Mouse (Mus musculus) liver, embryonic 12.5 days (tissue): ENCODE data around the gene Lrrc4. TPM values are rescaled to one million over a fixed set of nuclear protein-coding genes. Genes with fewer than 3 reads are reported as not detected.

Source experiments
- ATAC-seq: fragments of 200-750 bp; cut with Nextera tagmentation; 2 replicates; pipeline ENCODE4 v1.8.0; 2017; ENCODE audit warnings: moderate number of reproducible peaks, mild to moderate bottlenecking, moderate library complexity
- H3K27ac ChIP-seq: fragments of 300-500 bp; sonication (generic); 2 replicates; pipeline ENCODE4 v1.5.1; 2016; ENCODE audit warnings: mild to moderate bottlenecking
- H3K27me3 ChIP-seq: fragments of 300-500 bp; sonication (generic); replicated peaks from 2 replicates; pipeline ENCODE4 v1.6.1; 2016; ENCODE audit warnings: mild to moderate bottlenecking, moderate library complexity
- H3K36me3 ChIP-seq: fragments of 300-500 bp; sonication (generic); 2 replicates; pipeline ENCODE4 v1.6.1; 2016; ENCODE audit warnings: mild to moderate bottlenecking, moderate library complexity
- H3K4me1 ChIP-seq: fragments of 300-500 bp; sonication (generic); 2 replicates; pipeline ENCODE4 v1.6.1; 2016
- H3K4me2 ChIP-seq: fragments of 300-500 bp; sonication (generic); 2 replicates; pipeline ENCODE4 v1.6.1; 2016; ENCODE audit warnings: mild to moderate bottlenecking, moderate library complexity
- H3K4me3 ChIP-seq: fragments of 300-500 bp; sonication (generic); 2 replicates; pipeline ENCODE4 v1.5.1; 2016; ENCODE audit warnings: mild to moderate bottlenecking, moderate library complexity
- H3K9ac ChIP-seq: fragments of 300-500 bp; sonication (generic); 2 replicates; pipeline ENCODE4 v1.6.1; 2016; ENCODE audit warnings: mild to moderate bottlenecking, moderate library complexity
- H3K9me3 ChIP-seq: fragments of 300-500 bp; sonication (generic); replicated peaks from 2 replicates; pipeline ENCODE4 v1.6.1; 2016; ENCODE audit warnings: mild to moderate bottlenecking, moderate library complexity
- WGBS: fragments of 180-500 bp; shearing (Covaris S2); methylation state at CpG from one replicate; pipeline ENCODE4 v1.1.7; 2016; ENCODE audit not compliant: insufficient replicate concordance; 5-methylcytosine and 5-hydroxymethylcytosine counted together
- polyA plus RNA-seq: library from polyadenylated mRNA; unstranded; fragments of >200 nt; fragmentation: Nextera tagmentation; extraction: Ambion mirVana; gene quantifications from 2 replicates; pipeline ENCODE4 v1.2.1, GENCODE M21; 2016

The Lrrc4 gene
- polyA plus RNA-seq, 1 experiment from 2014 or later, result 0.30 TPM

DNA sequence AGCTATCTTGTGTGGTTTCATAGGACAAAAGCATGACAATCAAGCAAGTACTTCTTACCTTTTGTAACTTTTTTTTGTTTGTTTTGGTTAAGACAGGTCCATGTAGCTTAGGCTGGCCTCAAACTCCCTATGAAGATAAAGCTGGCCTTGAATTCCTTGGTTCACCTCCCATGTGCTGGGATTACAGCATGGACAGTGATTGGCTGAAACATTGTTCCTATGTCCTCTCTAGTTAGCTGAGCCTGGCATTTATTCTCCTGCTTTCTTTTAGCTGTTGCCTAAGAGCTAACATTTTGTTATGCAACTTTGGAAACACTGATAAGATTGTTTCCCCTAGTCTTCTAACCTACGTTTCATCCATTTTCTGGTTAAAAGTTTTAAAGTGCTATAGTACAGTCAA, 93.9 kb downstream of the Lrrc4 start:
- no peak overlapping the region for H3K27ac ChIP-seq
- H3K4me1 ChIP-seq, result peaks cover 17% of the 10 kb centered on the region; the same call in 1 of the 2 replicates
- 0 out of 2 replicates have a peak, but pooled peaks have one; percentile 35 for ATAC-seq
- H3K9ac ChIP-seq, result no peak overlapping the region
- 54% methylated on average over 1 of the region's 1 CpGs for WGBS
- no peak overlapping the region for H3K4me3 ChIP-seq
- H3K27me3 ChIP-seq, result no peaks in the 10 kb centered on the region
- no peaks in the 10 kb centered on the region for H3K36me3 ChIP-seq
- H3K4me2 ChIP-seq, result no peak overlapping the region
- H3K9me3 ChIP-seq, result no peaks in the 10 kb centered on the region

DNA sequence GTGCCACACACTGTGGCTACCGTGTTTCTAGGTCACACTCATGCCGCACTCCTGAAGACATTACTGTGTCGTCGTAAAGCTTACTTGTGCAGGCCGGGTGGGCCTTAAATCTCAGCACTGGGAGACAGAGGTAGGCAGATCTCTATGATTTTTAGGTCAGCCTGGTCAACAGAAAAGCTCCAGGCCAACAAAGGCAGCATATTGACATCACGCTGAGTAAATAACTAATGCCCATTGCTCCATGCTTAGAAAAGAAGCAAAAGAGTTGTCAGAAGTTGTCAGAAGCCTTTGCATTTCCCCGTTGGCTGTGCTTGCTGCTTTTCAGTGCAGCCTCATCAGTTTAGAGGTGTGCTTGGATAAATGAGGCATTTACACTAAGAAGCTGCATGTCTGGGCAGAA, 94.9 kb downstream of the Lrrc4 start:
- H3K4me2 ChIP-seq, result no peak overlapping the region
- no peak overlapping the region for H3K27ac ChIP-seq
- no peak overlapping the region for H3K9ac ChIP-seq
- H3K36me3 ChIP-seq, result no peaks in the 10 kb centered on the region
- H3K4me3 ChIP-seq, result no peak overlapping the region
- ATAC-seq, result no peak
- 80% methylated on average over 7 of the region's 7 CpGs for WGBS
- H3K4me1 ChIP-seq, result peaks cover 19% of the 10 kb centered on the region; the same call in 1 of the 2 replicates
- no peaks in the 10 kb centered on the region for H3K27me3 ChIP-seq
- no peaks in the 10 kb centered on the region for H3K9me3 ChIP-seq

DNA sequence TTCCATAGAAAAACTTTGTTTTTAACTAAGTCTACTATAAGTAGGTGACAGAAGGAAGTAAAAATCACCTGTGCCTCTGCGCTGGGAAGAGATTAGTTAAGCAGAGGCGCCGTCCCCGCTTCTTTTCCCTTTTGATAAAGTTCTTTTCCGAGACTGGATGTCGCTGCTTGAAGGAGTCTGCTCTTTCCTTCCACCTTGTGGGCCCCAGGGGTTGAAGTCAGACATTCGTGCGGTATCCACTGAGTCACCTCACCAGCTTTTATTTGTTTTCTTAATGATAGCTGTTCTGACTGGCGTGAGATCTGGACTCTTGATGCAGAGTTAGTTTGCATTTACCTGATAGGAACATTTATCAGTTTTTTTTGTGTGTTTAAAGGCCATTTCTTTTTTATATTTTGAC, 96.4 kb downstream of the Lrrc4 start:
- no peak overlapping the region for H3K4me2 ChIP-seq
- H3K27ac ChIP-seq, result no peak overlapping the region
- H3K9ac ChIP-seq, result no peak overlapping the region
- H3K4me1 ChIP-seq, result peaks cover 22% of the 10 kb centered on the region; the same call in 1 of the 2 replicates
- no peaks in the 10 kb centered on the region for H3K9me3 ChIP-seq
- no peak for ATAC-seq
- H3K27me3 ChIP-seq, result no peaks in the 10 kb centered on the region
- 60% methylated on average over 9 of the region's 9 CpGs for WGBS
- H3K36me3 ChIP-seq, result no peaks in the 10 kb centered on the region
- H3K4me3 ChIP-seq, result no peak overlapping the region

DNA sequence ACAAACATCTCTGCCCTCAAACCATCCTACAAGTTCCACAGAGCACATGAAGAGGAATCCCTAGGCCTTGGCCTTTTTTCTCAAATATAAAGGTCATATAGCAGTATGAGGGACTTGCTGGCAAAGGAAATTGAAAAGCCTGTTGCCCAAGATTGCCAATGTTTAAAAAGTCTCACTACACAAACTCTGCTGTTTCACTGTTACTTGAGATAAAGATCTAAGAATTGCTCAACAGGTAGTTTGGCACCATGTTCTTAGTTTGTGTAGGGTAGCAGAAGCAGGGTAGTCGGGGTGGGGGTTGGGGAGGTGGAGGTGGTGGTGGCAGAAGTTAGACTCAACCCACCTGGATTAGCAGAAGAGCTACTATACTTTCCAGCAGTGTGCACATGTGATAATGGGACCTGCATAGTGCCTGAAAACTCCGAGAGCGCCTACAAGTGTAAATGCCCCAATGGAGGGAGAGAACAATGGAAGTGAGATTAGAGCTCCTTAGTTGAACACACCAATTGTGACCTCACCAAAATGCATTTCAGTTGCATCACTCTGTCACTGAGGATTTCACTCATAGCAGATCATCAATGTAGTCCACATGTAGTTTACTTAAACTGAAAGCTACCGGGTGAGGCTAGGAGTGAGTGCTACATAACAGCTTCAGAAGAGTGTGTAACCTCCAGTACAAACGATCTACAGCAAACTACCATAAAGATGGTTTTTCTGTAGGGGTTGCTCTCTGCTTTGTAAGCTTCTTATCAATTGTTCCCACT, 97.5 kb downstream of the Lrrc4 start:
- H3K36me3 ChIP-seq, result no peaks in the 10 kb centered on the region
- H3K9ac ChIP-seq, result no peak overlapping the region
- peaks cover 22% of the 10 kb centered on the region; the same call in 1 of the 2 replicates for H3K4me1 ChIP-seq
- H3K27me3 ChIP-seq, result no peaks in the 10 kb centered on the region
- no peak overlapping the region for H3K27ac ChIP-seq
- ATAC-seq, result 0 out of 2 replicates have a peak, but pooled peaks have one; percentile 42
- H3K9me3 ChIP-seq, result no peaks in the 10 kb centered on the region
- H3K4me3 ChIP-seq, result no peak overlapping the region
- H3K4me2 ChIP-seq, result no peak overlapping the region
- WGBS, result 67% methylated on average over 5 of the region's 5 CpGs

DNA sequence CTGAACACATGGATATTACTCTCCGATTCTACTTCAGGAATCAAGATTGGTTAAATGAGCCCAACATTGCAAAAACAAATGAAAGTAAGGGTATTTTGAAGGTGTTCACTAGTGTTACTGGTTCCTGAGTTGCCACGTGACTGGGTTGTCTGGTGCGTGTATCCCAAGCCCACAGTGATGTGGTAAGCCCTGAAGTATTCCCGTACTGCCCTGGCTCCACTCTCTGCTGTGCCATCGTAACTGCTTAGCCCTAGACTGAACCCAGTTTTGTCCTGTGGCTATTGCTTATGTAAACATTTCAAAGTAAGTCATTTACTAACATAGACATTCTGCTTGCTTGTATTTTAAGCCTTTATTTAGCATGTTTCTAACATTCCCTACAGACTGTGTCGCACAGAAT, 100.3 kb downstream of the Lrrc4 start:
- Histone ChIP-seq H3K4me2 (no peak overlapping the region), H3K36me3 (peaks cover under 1% of the 10 kb centered on the region; the same call in 1 of the 2 replicates), H3K27ac (no peak overlapping the region), H3K9me3 (no peaks in the 10 kb centered on the region), H3K27me3 (no peaks in the 10 kb centered on the region), H3K4me1 (peaks cover 22% of the 10 kb centered on the region; the same call in 1 of the 2 replicates), H3K9ac (no peak overlapping the region), H3K4me3 (no peak overlapping the region)
- ATAC-seq, result no peak
- WGBS, result 88% methylated on average over 6 of the region's 6 CpGs

DNA sequence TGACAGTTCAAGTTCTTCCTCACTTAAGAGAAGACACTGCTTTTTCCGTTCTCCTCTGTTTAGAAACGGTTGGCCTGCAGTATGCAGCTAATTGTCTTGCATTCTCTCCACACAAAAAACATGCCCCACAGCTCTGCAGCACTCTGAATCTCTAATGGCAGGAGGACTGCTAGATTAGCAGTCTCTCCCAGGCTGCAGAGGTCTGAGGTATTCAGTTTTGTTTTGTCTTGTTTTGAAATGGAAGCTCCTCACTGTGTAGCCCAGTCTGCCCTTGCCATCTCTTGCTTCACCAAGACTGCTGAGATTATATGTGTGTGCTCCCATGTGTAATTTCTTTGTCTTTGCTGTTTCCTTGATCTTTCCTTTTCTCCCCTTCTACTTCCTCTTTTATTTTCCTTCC, 101.9 kb downstream of the Lrrc4 start:
- WGBS, result 72% methylated on average over 2 of the region's 2 CpGs
- Histone ChIP-seq H3K27ac (no peak overlapping the region), H3K27me3 (no peaks in the 10 kb centered on the region), H3K4me2 (no peak overlapping the region), H3K36me3 (peaks cover 13% of the 10 kb centered on the region), H3K9ac (no peak overlapping the region), H3K4me1 (peaks cover 17% of the 10 kb centered on the region; the same call in 1 of the 2 replicates), H3K9me3 (no peaks in the 10 kb centered on the region), H3K4me3 (no peak overlapping the region)
- no peak for ATAC-seq

DNA sequence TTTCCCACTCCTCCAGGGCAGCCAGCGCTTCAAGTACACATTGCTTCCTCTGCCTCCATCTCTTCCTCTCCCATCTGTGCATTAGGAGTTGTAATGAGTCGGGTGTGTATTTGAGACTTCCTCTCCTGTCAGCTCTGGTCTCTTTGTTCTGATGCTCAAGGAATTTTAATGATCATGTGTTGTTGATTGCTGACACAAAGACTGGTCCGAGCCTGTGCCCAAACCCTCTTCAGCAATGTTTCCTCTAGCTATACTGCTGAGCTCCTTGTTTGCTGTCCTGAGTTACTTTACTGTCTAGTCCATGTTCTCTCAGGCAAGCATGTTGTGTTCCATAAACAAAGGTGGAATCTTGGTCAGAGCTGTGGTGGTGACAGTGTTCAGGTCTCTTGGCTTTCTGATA, 102.3 kb downstream of the Lrrc4 start:
- Histone ChIP-seq H3K4me3 (no peak overlapping the region), H3K4me1 (peaks cover 13% of the 10 kb centered on the region; the same call in 1 of the 2 replicates), H3K27ac (no peak overlapping the region), H3K36me3 (peaks cover 15% of the 10 kb centered on the region), H3K4me2 (no peak overlapping the region), H3K9me3 (no peaks in the 10 kb centered on the region), H3K9ac (no peak overlapping the region), H3K27me3 (no peaks in the 10 kb centered on the region)
- WGBS, result 56% methylated on average over 3 of the region's 3 CpGs
- no peak for ATAC-seq

DNA sequence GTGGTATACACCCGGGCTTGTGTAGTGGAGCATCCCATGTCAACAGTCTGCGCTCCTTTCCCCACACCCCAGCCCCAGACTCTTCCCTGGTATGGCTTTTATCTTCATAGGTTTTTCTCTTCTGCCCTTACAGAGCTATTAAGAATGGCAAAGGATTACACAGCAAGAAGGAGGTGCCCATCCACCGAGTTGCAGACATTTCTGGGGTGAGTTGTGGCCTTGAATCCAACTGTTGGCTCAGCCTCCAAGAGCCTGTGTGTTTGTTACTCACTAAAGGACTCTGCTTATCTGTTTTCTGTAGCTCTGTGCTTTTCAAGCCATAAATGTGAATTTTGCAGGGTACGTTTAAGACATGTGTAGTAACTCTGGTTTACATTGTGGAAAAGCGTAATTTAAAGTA, 106.8 kb downstream of the Lrrc4 start:
- no peaks in the 10 kb centered on the region for H3K4me1 ChIP-seq
- ATAC-seq, result no peak
- 81% methylated on average over 5 of the region's 5 CpGs for WGBS
- H3K27me3 ChIP-seq, result no peaks in the 10 kb centered on the region
- no peak overlapping the region for H3K4me2 ChIP-seq
- no peaks in the 10 kb centered on the region for H3K9me3 ChIP-seq
- no peak overlapping the region for H3K9ac ChIP-seq
- H3K4me3 ChIP-seq, result no peak overlapping the region
- peaks cover 22% of the 10 kb centered on the region for H3K36me3 ChIP-seq
- no peak overlapping the region for H3K27ac ChIP-seq

DNA sequence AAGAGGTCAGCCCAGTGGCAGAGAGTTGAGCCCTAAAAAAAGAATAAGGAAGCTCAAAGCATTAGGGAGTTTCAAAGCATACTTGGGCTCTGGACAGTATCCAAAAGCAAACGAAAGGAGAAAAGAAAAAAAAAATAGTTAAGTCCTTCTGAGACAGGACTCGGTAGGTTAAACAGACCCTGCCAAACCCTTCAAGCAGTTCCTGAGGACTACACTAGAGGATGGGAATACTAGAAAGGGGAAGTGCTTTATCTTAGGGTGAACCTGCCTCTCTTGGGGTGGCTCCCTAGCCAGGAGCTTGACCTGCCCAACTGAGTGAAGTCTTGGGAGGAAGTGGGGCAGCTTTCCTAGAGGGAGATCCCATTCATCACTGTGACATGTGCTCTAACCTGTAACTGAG, 108.5 kb downstream of the Lrrc4 start:
- Histone ChIP-seq H3K36me3 (peaks cover 22% of the 10 kb centered on the region), H3K9ac (no peak overlapping the region), H3K4me3 (no peak overlapping the region), H3K9me3 (no peaks in the 10 kb centered on the region), H3K4me1 (no peaks in the 10 kb centered on the region), H3K4me2 (no peak overlapping the region), H3K27ac (no peak overlapping the region), H3K27me3 (no peaks in the 10 kb centered on the region)
- 33% methylated on average over 2 of the region's 2 CpGs for WGBS
- no peak for ATAC-seq

DNA sequence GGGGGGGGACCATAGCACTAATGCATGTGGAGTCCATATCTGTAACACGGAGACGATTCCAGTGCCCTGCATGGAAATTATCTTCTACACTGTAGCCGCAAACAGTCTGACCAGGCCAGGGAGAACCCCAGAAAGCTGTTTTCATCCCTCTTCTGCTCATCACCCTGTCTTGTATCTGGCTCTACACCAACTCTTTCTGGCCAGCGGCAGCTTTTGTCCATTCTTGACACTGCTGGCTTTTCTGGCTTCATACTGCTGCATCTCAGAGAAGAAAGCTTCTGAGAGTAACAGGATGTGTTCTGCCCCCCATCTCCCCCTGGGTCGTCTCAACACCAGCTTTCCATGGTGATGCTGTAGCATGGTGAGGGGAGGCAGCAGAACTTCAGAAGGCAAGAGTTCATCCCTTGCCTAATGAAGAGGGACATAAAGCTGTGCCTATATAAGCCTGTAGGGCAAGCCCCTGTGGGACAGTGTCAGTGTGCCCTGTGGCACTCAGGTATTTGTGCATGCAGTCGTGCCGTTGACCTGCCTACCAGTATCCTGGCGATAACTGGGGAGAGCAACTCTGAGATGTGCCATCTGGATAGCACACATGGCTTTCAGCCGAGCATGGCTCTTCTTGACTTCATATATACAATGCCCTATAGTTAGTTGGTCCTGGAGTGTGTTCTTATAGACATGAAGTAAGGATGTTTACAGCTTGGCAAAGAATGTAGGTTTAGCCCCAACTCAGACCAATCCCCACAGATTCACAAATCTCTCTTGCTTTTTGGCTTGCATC, 111.0 kb downstream of the Lrrc4 start:
- peaks cover 18% of the 10 kb centered on the region for H3K36me3 ChIP-seq
- H3K27ac ChIP-seq, result no peak overlapping the region
- no peak overlapping the region for H3K9ac ChIP-seq
- H3K4me1 ChIP-seq, result 0 out of 2 replicates have a peak, but pooled peaks cover 4% of the 10 kb centered on the region
- no peak for ATAC-seq
- 78% methylated on average over 9 of the region's 9 CpGs for WGBS
- no peaks in the 10 kb centered on the region for H3K9me3 ChIP-seq
- no peak overlapping the region for H3K4me3 ChIP-seq
- no peak overlapping the region for H3K4me2 ChIP-seq
- H3K27me3 ChIP-seq, result no peaks in the 10 kb centered on the region

DNA sequence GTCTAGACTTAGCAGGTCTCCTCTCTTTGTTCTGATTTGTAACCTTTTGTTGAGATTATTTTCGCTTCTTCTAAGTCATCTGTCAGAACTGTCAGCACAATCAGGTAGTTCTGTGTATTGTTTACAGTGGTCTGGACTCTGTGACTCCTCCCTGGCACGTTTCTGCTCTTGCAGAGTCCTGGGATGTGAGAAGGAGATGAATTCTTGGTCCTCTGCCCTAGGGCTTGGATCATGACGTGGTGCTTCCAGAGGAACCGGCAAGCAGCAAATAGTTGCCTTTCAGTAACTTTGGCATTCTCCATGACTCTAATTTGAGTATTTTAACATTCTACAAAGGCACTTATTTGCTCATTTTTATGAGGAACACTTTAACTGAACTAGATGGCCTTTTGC, 113.7 kb downstream of the Lrrc4 start:
- H3K4me2 ChIP-seq, result no peak overlapping the region
- 69% methylated on average over 4 of the region's 4 CpGs for WGBS
- peaks cover 10% of the 10 kb centered on the region; the same call in 1 of the 2 replicates for H3K36me3 ChIP-seq
- no peaks in the 10 kb centered on the region for H3K9me3 ChIP-seq
- no peak overlapping the region for H3K4me3 ChIP-seq
- peaks cover 5% of the 10 kb centered on the region; the same call in 1 of the 2 replicates for H3K4me1 ChIP-seq
- no peak for ATAC-seq
- H3K27ac ChIP-seq, result no peak overlapping the region
- H3K9ac ChIP-seq, result no peak overlapping the region
- no peaks in the 10 kb centered on the region for H3K27me3 ChIP-seq

DNA sequence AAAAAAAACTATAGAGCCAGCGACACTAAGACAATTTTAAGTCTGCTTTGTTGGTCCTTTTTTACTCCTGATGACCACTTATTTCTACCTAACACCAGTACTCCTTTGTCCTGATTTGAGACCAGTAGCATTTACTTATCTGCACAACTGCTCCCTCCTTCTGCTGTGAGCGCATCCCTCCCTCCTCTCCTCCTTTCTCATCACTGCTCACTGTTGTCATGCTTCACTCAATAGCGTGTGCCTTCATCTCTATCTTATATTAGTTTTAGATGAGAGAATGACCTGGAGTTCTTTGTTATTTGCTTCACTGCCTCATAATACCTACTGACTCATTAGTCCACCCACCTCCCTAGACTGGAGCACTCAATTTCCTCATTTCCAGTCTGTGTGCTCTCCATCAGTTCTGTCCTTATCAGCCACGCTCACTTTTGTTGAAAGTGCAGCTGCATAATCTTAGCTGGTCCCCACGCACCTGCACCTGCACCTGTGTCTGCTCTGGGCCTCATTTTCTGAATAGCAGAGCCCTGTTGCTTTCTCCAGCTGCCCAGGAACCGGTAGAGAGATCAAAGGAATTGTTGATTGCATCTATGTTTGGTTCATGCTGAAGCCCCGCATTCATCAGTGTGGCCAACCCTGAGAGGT, 114.2 kb downstream of the Lrrc4 start:
- no peak overlapping the region for H3K27ac ChIP-seq
- H3K9ac ChIP-seq, result no peak overlapping the region
- 64% methylated on average over 7 of the region's 7 CpGs for WGBS
- no peak overlapping the region for H3K4me3 ChIP-seq
- no peaks in the 10 kb centered on the region for H3K27me3 ChIP-seq
- no peak overlapping the region for H3K4me2 ChIP-seq
- peaks cover 13% of the 10 kb centered on the region; the same call in 1 of the 2 replicates for H3K36me3 ChIP-seq
- H3K4me1 ChIP-seq, result peaks cover 10% of the 10 kb centered on the region
- H3K9me3 ChIP-seq, result no peaks in the 10 kb centered on the region
- ATAC-seq, result no peak
